Mouse (Mus musculus) B cell, adult 62 days (primary cell): ENCODE measurements around the gene Tex35. TPM values are rescaled to one million over a fixed set of nuclear protein-coding genes. Genes with fewer than 3 reads are reported as not detected.

ENCODE experiments used
- total RNA-seq: library from RNA; stranded (reverse); gene quantifications from 4 replicates; pipeline ENCODE4 v1.2.4, GENCODE M21; 2023

Tex35 gene
- not detected in 4 replicates for total RNA-seq

GRCm38 (mm10) chr1:157108580-157108979, at the start of gene Tex35:
Gene Tex35 (minus strand): TSS chr1:157108680.

Other genes starting within 250 kb of the Tex35 start
- gene Ralgps2, start 169.1 kb downstream of the Tex35 start, total RNA-seq = 952 to 1,069 TPM (median 976 TPM) in 4 replicates